Mouse (Mus musculus): ENCODE results near the gene Etl4.
A peak's percentile ranks its signal among the peaks of the same experiment; 100 is the strongest.
"Not testable (repeated sequence)": the region's sequence is repeated elsewhere in the genome, so short reads cannot be mapped to it uniquely, and the experiment has no call there.

Etl4 gene

GRCm38 (mm10) chr2:20294596-20294995, 385.0 kb downstream of the Etl4 start:
- DNase-seq (ENCODE audit: low read depth, low spot score): no peak

- no peak for DNase-seq (ENCODE audit: low read depth, low spot score)
Measured at GRCm38 (mm10) chr2:20302517-20302916, 392.9 kb downstream of the Etl4 start.

- no peak for DNase-seq (ENCODE audit: low read depth, low spot score)
Measured at GRCm38 (mm10) chr2:20324954-20325353, 415.4 kb downstream of the Etl4 start.

- no peak for DNase-seq (ENCODE audit: low read depth, low spot score)
Measured at GRCm38 (mm10) chr2:20336176-20336575, 426.6 kb downstream of the Etl4 start.

- no peak for DNase-seq (ENCODE audit: low read depth, low spot score)
Measured at GRCm38 (mm10) chr2:20339016-20339734, 429.6 kb downstream of the Etl4 start.

GRCm38 (mm10) chr2:20339919-20340318, 430.3 kb downstream of the Etl4 start:
- DNase-seq (ENCODE audit: low read depth, low spot score): no peak

- no peak for DNase-seq (ENCODE audit: low read depth, low spot score)
Measured at GRCm38 (mm10) chr2:20346873-20347272, 437.3 kb downstream of the Etl4 start.

GRCm38 (mm10) chr2:20349268-20349667, 439.7 kb downstream of the Etl4 start:
- peak; percentile 14 for DNase-seq (ENCODE audit: low read depth, low spot score)

- DNase-seq (ENCODE audit: low read depth, low spot score): no peak
Measured at GRCm38 (mm10) chr2:20352796-20353195, 443.2 kb downstream of the Etl4 start.

- no peak for DNase-seq (ENCODE audit: low read depth, low spot score)
Measured at GRCm38 (mm10) chr2:20377026-20377425, 467.4 kb downstream of the Etl4 start.

- DNase-seq (ENCODE audit: low read depth, low spot score): not testable (repeated sequence)
Measured at GRCm38 (mm10) chr2:20380874-20381273, 471.3 kb downstream of the Etl4 start.

GRCm38 (mm10) chr2:20394083-20394482, 484.5 kb downstream of the Etl4 start:
- no peak for DNase-seq (ENCODE audit: low read depth, low spot score)

GRCm38 (mm10) chr2:20396978-20397377, 487.4 kb downstream of the Etl4 start:
- no peak for DNase-seq (ENCODE audit: low read depth, low spot score)

GRCm38 (mm10) chr2:20400556-20400955, 491.0 kb downstream of the Etl4 start:
- no peak for DNase-seq (ENCODE audit: low read depth, low spot score)

- DNase-seq (ENCODE audit: low read depth, low spot score): no peak
Measured at GRCm38 (mm10) chr2:20404395-20404794, 494.8 kb downstream of the Etl4 start.

GRCm38 (mm10) chr2:20407101-20407500, 497.5 kb downstream of the Etl4 start:
- DNase-seq (ENCODE audit: low read depth, low spot score): no peak

GRCm38 (mm10) chr2:20414856-20415255, 505.3 kb downstream of the Etl4 start:
- no peak for DNase-seq (ENCODE audit: low read depth, low spot score)

- DNase-seq (ENCODE audit: low read depth, low spot score): no peak
Measured at GRCm38 (mm10) chr2:20416934-20417614, 507.5 kb downstream of the Etl4 start.

- DNase-seq (ENCODE audit: low read depth, low spot score): no peak
Measured at GRCm38 (mm10) chr2:20417998-20418397, 508.4 kb downstream of the Etl4 start.

GRCm38 (mm10) chr2:20419975-20420374, 510.4 kb downstream of the Etl4 start:
- no peak for DNase-seq (ENCODE audit: low read depth, low spot score)

- DNase-seq (ENCODE audit: low read depth, low spot score): no peak
Measured at GRCm38 (mm10) chr2:20422275-20422674, 512.7 kb downstream of the Etl4 start.

- DNase-seq (ENCODE audit: low read depth, low spot score): no peak
Measured at GRCm38 (mm10) chr2:20433656-20434055, 524.1 kb downstream of the Etl4 start.

GRCm38 (mm10) chr2:20435530-20435929, 526.0 kb downstream of the Etl4 start:
- no peak for DNase-seq (ENCODE audit: low read depth, low spot score)
